Mouse (Mus musculus): ENCODE measurements around the gene Itgb1bp1.

DNA sequence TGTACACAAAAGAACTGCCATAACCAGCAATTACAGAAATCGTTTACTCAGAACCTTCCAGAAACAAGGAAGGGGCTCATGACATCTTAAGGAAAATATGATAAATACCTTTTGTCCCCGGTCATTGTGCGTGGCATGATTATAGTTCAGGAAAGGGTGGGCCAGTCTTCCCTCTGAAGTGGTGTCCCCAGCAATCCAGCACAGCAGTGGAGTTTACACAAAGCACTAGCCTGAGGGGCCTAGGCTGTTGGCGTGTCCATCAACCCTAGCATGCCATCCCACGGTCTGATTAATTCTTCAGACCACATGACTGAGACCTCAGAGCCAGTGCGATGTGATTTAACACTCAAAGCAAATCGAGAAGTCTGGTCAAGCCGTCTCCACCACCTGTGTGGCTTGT is 60.7 kb downstream of the Itgb1bp1 start:
- TF ChIP-seq CTCF (IDR thresholded peaks at IDR 0.05; ENCODE audit: borderline replicate concordance, extremely low read depth, insufficient read depth, insufficient read length) (no peak), POLR2A (IDR thresholded peaks at IDR 0.05; ENCODE audit: borderline replicate concordance, extremely low read depth, insufficient read depth, insufficient read length, poor library complexity, severe bottlenecking) (no peak)

All from brain, embryonic 14.5 days (tissue).